Mouse (Mus musculus) spleen, postnatal 10 days (tissue): ENCODE measurements around the gene Gm3739.
"Not testable (repeated sequence)": the region's sequence is repeated elsewhere in the genome, so short reads cannot be mapped to it uniquely, and the experiment has no call there.

Source experiments
- DNase-seq, 2 experiments: peaks; one replicate each; pipeline ENCODE4 v3.0.0; 2021 to 2022; ENCODE audit warnings: low spot score in 2 of 2

The Gm3739 gene

DNA sequence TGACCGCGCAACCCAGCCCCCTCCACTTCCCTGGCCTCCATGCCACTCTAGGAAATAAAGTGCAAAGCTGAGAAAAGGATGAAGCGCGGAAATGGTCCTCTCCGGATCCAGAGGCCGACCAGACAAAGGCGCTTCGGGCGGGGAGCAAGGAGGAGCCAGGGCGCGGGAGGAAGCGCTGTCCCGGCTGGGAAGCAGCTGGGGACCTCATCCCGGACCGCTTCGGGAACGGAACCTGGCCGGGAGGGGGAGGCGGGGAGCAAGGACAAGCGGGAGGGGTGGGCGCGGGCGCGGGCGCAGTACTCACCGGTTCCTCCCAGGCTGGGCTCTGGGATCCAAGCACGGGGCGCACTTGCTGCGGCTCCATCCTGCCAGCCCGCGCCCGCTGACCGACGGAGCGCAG lies at the start of gene Gm3739:
TSS of gene Gm3739 (minus strand) at position 389 of the 400 bp plus-strand sequence.
- DNase-seq = not testable (repeated sequence)

DNA sequence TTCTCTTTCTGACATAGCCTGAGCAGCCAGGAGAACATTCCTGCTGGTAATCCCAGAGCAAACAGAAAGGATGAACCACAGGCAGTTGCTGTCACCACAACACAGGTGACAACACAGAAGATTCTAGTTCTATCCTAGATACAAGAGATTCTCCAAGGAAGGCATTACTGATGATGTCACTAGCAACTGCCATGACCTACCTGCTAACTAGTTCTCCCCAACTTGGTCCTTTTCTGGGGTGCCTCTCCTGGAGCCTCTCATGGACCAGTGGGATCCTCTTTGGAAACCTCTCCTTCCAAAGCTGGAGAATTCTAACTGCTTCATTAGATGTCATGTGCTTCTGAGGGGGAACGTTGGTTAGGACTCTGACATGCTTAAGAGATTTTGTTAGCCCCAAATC lies 17.4 kb upstream of the Gm3739 start, which contains the start of gene Gm5797:
TSS of gene Gm5797 (minus strand) at position 101 of the 400 bp plus-strand sequence.
- not testable (repeated sequence) for DNase-seq

DNA sequence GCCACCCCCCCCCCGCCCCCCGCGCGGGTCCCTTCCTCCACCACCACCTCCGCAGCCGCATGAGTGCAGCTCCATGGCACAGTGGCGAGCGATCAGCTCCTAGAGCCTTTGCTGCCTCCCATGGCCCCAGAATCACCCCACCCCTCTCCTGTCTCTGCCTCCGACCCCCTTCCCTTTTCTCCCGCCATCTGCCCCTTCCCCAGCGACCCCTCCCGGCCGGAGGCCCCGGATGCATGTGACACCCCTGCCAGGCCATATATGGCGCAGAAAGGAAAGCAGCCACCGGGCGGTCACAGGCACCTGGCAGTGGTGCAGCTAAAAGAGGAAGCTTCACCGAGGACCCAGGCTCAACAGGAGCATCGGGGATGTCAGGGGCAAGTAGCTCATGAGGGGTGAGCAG lies 244 bp upstream of the Gm3739 start:
- DNase-seq = peak in 1 of 2 experiments; percentile 10

DNA sequence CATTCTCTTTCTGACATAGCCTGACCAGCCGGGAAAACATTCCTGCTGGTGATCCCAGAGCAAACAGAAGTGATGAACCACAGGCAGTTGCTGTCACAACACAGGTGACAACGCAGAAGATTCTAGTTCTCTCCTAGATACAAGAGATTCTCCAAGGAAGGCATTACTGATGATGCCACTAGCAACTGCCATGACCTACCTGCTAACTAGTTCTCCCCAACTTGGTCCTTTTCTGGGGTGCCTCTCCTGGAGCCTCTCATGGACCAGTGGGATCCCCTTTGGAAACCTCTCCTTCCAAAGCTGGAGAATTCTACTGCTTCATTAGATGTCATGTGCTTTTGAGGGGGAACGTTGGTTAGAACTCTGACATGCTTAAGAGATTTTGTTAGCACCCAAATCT lies 50.2 kb downstream of the Gm3739 start, which contains the start of gene Gm3727:
TSS of gene Gm3727 (minus strand) at position 101 of the 400 bp plus-strand sequence.
- not testable (repeated sequence) for DNase-seq
